Mouse (Mus musculus) T-cell, adult 2 months (primary cell): ENCODE measurements around the gene Myh9.

Experiments
- DNase-seq: peaks from one replicate; pipeline ENCODE4 v3.0.0; 2022; ENCODE audit warnings: low spot score

The Myh9 gene

GRCm38 (mm10) chr15:77843046-77843445 lies 1.1 kb upstream of the Myh9 start:
- DNase-seq: no peak

DNA sequence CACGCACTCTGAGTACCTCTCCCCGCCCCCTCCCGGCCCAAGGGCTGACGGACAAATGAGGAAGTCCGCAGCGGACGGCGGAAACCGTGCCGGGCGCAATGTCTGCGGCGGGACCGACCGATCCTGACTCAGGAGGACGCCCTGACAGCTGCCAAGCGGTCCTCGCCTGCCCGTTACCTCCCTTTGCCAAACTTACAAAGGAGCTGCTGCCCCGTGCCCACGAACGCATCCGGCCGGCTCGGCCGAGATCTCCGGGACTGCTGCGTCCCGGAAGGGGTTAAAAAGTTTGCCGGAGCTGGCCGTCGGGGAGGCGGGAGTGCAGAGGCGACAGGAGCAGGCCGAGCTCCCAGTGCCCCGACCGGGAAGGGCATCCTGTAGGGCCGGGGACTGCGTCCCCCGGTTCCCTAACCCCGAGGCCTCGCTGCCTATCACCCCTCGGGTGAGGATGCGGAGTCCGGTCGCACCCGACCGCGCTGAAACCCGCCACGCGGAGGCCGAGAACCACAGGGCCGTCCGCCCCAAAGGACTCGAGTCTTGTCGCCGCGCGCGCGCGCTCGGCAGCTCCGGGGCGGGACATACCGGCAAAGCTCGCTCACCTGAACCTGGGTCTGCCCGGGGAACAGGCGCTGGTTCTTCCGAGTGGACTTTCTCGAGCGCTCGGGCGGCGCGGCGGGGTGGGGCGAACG lies 471 bp downstream of the Myh9 start:
- no peak for DNase-seq

DNA sequence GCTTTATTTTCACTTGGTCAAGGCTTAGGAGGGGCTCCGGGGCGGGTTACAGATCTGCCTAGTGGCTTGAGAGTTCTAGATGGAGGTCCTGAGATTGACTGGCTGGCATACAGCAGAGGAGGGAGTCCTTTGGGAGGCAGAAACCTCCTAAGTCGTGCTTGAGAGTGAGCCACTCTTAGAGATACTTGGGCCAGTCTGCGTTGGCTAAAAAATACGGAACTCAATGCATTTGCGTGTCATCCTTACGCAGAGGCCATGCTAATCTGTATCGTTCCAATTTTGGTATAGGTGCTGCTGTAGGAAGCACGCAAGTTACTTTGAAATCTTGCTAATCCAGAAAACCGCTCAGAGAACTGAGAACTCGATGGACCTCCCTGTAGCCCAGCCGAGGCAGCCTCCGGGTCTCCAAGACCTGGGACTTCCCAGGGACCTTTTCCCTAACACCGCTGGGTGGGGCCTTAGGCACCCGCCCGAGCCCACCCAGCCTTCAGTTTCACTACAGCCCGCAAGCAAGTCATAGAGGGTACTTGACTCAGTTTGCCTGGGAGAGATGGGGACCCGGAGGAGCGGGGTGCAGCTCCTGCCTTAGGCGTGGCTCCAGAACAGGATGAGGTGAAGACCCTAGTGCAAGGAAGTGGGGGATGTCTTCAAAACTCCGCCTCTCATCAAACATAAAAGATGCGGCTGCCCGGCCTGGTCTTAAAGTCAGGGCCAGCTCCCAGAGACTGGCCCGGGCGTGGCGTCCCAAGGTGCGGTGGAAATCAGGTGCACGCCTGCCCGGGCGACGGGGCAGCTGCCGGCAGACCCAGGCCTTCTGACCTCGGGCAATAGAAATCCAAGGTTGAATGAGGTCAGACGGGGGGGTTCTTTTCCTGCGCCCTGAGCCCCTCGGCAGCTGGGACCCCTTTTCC lies 1.3 kb downstream of the Myh9 start:
- no peak for DNase-seq

- no peak for DNase-seq
Observed at GRCm38 (mm10) chr15:77839529-77840286, 2.3 kb downstream of the Myh9 start.

GRCm38 (mm10) chr15:77838530-77839387 lies 3.2 kb downstream of the Myh9 start:
- DNase-seq: peak; percentile 70

GRCm38 (mm10) chr15:77837444-77838117 lies 4.4 kb downstream of the Myh9 start:
- no peak for DNase-seq

GRCm38 (mm10) chr15:77836692-77837443 lies 5.1 kb downstream of the Myh9 start:
- no peak for DNase-seq

DNA sequence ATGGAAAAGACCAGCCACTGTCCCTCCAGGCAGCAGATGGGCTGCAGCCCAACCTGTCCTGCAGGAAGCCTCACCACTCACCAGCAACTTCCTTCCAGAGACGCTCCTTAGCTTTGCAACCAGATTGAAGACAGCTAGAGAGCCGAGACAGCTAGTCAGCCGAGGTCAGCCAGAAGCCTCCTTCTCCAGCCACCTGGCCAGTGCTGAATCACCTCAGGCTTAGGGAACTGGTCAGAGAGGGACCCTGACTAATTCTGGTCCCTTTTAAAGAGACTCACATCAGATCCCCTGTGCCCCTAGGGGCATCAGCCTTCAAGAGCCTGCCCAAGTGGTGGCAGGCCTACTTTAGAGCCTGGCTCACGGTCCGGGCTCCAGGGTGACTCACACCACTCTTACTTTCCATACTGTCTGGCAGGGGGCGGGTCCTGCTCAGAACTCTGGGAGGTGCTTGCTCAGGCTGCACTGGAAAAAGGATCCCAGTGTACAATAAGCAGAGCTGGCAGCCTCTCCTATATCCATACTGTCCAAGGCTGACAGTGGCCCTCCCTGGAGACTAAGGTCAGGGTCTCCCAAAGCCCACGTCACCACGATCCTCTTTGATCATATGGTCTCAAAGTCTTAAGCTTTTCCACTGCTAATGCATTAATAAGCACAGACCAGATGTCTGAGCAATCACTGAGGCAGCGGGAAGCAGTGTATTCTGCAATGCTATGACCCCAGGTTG lies 5.9 kb downstream of the Myh9 start:
- no peak for DNase-seq

GRCm38 (mm10) chr15:77834336-77835268 lies 7.4 kb downstream of the Myh9 start:
- DNase-seq: peak; percentile 89

GRCm38 (mm10) chr15:77833731-77834130 lies 8.2 kb downstream of the Myh9 start:
- no peak for DNase-seq

DNA sequence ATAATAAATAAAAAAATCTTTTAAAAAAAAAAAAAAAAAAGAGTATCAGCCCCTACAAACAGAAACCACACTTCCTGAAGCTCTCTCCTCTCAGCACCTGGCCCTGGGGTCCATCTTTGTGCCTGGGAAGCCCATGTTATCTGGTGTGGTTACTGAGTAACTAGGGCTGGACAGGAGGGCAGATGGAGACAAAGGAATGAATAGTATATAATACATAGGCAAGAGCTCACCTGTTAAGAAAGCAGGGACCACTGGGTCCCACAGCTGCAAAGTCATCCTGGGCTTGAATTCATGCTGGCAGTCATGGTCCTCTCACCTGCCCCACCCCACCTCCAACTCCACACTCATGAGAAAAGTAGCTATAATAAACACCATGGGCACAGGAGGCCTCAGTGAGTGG lies 8.9 kb downstream of the Myh9 start:
- no peak for DNase-seq

DNA sequence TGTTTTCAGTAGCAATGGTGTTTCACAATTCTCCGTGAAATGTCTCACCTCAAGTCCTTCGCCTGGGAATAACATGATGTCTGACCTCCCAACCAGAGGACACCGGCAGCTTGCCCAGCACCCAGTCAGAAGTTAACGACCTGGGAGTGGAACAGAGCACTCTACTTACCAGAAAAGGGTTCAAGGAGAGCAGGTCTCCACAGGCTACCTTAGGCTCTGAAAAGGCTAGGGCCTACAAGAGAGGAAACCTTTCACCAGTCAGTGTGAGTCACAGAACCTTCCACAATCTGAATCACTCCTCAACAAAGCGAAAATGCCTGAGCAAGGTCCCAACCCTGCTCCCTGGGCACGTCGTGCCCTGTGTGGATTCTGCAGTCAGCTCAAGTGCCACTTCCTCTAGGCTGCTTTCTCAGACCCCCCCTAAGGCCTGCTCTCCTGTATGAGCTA lies 9.5 kb downstream of the Myh9 start:
- DNase-seq: peak; percentile 63

- no peak for DNase-seq
Observed at GRCm38 (mm10) chr15:77831754-77832457, 10.1 kb downstream of the Myh9 start.

DNA sequence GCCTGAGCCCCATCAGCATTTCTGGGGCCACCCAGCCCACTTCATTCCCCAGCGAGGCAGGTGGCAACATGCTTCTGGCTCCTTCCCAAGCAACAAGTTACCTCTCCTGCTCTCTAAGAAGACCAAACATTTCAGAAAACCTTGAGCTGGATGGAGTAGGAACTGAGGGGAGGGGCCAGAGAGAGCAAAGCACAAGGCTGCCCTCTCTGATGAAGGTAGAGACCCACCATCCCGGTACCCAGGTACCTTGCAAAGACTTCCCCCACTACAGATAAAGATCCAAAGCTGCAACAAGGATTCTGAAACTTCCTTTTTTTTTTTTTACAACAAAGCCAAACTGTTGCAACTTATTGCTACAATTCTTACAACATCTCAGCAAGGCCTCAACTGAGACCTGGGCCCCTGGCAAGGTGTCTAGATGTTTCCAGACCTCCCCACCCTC lies 10.8 kb downstream of the Myh9 start:
- no peak for DNase-seq

DNA sequence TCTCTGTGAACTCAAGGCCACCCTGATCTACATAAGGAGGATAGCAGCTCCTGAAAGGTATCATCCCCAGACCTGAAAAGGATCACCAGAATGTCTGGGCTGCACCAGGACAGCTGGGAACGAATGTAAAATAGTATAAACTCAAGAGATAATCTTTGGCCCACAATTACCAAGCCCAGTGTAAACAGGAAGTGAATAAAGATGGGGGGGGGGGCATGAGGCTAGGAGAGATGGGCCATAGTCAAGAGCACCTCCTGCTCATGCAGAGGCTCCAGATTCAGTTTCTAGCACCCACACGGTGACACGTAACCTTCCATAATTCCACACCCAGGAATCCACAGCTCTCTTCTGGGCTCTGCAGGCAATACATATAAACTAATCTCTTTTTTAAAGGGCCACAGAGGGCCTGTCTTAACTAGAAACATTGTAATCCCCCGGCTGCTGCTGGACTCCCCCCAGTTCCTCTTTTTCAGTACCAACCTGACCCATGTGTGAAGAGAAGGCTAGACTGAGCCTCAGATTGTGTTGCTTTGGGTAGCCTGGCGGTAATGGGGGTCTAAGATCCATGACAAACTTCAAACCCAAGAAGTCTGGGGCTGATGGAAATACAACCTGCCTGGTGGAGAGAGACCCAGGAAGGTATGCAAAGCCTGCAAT lies 11.4 kb downstream of the Myh9 start:
- DNase-seq: no peak

GRCm38 (mm10) chr15:77829542-77829941 lies 12.4 kb downstream of the Myh9 start:
- DNase-seq: no peak

DNA sequence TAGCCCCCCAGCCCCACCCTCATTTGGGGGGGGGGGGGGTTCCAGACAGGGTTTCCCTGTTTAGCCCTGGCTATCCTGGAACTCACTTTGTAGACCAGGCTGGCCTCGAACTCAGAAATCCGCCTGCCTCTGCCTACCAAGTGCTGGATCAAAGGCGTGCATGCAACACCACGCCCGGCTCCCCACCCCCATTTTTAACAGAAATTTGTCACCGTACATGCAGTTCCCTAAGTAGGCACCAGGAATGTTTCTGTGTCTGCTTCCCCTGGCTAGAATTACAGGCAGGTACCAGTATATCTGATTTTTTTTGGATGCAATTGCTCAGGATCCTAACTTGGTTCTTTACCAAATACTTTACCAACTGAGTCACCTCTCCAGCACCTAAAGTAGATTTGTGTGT lies 13.1 kb downstream of the Myh9 start:
- DNase-seq: no peak
